Mouse (Mus musculus): Measurements from ENCODE around the gene Il9.
A peak's percentile ranks its signal among the peaks of the same experiment; 100 is the strongest.

The Il9 gene

DNA sequence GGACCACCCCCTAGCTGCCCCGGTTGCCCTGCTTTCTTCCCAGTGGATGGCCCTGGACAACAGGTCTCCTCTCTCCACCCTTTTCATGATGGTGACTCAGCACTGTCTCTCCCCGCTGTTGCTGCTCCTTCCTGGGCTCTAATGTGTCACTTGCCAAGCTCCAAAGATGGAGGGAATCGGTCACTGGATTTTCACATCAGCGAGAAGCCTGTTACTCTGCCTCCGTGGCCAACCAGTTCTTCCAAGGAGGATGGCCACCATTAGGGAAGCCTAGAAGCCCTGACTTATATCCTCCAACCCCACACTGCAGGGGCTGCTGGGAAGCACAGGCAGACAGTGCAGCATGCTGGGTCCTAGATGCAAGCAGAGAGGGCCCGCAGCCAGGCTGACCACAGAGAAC is 10.8 kb downstream of the Il9 start:
- DNase-seq (ENCODE audit: extremely low spot score), result no peak

DNA sequence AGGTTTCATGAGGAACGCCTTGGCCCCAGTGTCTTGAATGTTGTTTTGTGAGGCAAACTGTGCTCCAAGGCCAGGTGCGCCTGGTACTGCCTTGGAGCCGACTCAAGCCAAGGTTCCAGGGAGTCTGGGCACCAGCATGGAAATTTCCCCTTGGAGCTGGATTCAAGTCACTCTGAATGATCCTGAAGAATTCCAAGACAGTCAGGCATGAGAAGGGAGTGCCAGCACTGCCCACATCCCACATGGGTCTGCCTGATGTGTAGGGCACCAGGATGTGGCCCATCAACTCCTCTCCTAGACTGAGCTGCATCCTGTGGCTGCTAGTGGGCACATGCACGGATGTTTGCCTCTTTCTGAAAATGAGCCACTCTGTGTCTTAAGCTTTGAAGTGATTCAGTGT is 13.5 kb downstream of the Il9 start:
- no peak for DNase-seq (ENCODE audit: extremely low spot score)

DNA sequence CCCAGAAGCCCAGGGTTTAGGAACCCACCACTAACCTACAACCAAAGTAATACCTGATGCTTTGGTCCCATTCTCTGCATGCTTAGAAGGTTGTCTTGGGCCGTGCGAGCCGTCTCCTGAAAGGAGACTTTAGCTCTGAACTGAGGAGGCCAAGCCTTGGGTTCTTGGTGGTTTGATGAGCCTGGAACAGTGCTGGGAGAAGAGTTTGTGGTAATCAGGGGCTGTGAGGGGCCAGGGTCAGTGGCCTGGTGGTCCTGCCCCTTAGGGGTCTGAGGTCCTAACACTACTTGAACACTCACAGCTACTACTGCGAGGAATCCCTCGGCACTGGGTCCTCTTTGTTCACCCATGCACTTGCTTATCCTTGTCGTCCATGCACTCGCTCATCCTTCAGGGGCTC is 14.3 kb downstream of the Il9 start:
- no peak for DNase-seq (ENCODE audit: extremely low spot score)

DNA sequence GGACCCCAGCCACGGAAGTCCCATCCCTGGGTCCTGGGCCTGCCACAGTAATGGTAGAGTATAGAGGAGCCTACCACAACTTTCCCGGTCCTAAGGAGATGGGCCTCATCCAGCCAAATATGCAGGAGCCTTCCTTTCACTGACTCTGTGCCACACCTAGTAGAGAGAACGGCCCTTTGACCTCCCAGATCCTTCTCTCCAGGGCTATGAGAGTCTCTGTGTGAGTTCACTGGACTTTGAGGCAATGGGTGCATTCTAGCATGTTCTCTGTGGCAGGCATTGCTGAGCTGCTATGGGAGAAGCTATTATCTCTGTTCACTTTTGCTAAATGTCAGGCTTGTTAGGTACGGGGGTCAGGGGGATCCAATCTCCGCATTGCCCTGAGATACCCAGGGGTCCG is 18.3 kb downstream of the Il9 start:
- no peak for DNase-seq (ENCODE audit: extremely low spot score)

DNA sequence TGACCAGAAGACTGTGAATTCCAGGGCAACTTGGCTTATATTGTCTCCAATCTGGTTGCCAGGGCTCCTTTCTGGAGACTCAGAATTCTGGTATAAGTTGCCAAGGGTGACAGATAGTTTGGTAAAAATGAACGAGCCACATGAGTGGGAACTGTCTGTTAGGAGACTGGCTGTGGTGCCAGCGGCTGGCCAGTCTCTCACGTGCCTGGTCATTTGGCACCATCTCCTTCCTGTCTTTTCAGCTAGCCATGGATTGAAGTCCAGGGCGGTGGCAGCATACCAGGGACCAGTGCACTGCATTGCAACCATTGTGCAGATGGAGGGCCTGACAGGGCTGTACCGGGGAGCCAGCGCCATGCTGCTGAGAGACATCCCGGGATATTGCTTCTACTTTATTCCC is 18.8 kb downstream of the Il9 start:
- DNase-seq (ENCODE audit: extremely low spot score), result no peak

DNA sequence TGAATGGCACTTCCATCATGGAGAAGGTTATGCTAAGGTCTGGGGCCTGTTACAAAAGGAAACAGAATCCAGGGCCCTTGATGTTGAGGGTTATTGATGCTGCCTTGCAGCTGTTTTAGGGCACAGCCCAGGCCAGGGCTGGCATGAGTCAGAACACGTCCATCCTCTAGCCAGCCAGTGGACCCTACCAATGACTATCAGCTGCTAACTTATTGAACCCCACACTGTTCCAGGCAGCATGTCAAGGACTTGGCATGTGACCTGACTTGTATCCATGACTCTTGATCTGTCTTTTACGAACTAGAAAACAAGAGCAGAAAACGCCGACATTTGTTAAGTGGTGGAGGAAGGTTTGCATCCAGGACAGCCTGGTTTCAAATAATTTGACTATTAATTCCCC is 19.3 kb downstream of the Il9 start:
- no peak for DNase-seq (ENCODE audit: extremely low spot score)

DNA sequence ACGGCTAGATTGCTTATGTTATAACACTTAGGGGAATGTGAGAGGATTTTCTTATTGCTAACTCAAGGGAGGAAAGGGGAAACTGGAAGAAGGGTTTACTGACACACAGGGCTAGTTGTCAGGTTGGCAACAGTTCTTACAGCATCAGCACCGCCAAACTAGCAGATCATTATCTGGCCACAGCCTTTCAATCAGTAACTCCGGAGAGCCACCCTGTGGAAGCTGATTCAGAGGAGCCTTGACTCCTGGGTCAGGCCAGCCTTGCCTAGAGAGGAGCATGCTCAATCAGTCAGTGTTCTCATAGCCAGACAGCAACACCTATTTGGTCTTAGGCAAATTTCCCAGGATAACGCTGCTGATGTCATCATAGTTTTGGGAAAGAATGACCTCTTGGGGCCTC is 20.6 kb downstream of the Il9 start:
- no peak for DNase-seq (ENCODE audit: extremely low spot score)

DNA sequence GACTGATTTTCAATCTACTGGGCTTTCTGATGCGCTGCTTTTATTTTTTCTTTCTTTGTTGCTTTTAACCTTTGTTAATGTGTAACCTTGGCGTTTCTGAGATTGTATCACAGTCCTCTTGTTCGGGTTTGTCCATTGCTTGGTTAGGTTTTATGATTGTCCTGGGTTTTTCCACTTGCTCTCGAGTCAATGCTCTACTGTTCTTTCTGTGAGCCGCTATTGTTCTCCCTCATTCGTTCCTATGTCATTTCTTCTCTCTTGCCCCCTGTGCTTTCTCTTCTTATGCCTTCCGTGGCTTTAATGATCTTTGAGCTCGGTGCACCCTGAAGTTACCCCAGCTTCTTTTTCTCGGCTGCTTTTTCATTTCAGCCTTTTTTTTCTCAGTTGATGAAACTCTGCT is 24.0 kb downstream of the Il9 start:
- DNase-seq (ENCODE audit: extremely low spot score), result no peak

DNA sequence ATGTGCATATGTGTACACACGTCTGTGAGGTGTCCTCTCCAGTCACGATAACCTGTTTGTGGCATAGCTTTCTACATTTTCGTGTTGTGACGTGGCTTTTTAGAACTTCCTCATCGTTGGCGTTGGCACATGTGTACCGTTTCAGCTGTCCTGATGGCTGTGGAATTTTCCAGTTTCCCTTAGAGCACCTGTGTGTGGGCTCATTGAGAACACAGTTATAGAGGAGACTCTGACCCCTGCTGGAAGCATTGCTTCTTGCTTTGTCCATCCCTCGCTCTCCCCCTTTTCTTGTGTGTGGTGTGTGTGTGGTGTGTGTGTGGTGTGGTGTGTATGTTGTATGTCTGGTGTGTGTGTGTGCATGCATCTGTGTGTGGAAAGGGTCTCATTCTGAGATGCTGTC is 32.0 kb downstream of the Il9 start:
- no peak for DNase-seq (ENCODE audit: extremely low spot score)

DNA sequence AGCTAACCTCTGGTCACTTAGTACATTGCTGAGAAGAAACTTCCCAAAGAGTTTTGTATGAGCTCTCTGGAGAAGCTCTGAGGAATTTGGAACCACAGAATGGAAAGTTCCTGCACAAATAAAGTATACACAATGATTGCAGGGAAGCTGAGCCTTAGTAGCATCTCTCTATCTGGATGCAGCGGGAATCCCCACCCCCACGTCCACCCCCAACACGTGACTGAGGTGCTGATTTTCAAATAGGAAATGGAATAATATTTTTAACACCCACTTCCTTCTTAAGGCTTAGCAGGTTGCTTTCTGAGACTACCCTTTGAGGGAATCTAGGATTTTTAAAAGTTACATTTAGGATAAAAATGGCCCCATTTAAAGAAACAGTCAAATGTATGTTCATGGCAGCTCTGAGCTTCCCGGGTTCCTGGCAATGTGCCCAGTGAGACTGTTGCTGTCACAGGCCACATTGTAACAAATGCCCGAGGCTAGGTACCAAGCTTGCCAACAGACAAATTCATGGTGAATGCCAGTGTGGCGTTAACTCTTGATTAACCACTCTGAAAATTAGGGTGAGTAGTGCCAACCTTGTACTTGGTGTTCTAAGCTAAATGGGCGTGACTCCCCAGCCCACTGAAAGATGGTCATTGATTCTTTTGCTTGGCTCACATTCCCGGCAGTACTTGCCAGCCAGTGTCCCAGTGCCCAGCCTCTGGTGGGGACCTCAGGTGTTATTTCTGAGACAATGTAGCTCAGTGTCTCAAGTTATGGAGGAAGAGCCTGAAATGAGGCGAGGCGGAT is 32.6 kb downstream of the Il9 start:
- DNase-seq (ENCODE audit: extremely low spot score), result no peak

DNA sequence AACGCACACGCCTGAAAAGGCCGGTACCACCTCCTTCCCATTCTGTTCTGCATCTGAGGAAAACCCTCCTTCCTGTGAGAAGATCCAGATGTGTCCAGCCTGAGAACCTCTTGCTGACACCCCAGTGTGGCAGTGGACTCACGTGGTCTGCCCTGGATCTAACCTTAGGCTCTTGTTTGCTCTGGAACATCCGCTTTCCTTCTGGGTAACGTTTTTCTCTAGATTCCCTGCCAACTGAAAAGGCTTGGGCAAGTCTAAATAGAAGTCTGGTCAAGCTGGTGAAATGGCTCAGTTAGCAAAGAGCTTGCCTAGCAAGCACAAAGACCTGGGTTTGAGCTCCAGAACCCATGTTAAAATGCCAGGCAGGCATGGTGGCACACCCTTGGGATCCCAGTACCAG is 37.0 kb downstream of the Il9 start:
- no peak for DNase-seq (ENCODE audit: extremely low spot score)

DNA sequence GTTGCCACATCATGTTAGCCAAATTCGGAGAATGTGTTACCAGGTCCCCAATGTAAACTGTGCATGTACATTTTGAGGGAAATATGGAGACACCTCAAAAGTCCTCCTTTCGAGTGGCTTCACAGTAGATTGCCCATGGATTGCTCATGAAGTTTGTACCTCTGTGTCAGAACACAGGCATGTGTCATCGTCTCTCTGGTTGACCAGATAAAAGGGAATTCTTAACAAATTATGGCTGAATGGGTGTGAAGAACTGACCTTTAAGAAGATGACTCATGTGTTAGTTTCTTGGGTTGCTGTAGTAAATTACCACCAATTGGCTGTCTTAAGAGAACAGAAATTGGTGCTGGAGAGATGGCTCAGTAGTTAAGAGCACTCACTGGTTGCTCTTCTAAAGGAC is 37.9 kb downstream of the Il9 start:
- no peak for DNase-seq (ENCODE audit: extremely low spot score)

DNA sequence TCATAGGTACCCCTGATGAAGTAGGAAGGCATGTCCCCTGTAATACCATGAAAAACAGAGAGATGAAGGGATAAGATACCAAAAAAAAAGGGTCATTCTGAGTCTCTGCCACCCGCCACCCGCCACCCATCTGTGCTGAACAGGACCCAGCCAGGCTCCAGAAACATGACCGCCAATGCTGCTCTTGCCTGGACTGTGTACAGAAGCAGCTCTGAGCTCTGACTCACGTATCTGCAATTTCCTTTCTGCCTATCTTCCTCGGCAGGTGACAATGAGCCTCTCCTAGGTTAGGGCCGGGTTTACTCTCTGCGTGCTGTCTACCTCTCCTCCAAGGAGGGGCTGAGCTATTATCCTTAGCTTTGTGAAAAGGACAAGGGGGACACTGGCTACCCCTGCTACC is 38.6 kb downstream of the Il9 start:
- no peak for DNase-seq (ENCODE audit: extremely low spot score)

DNA sequence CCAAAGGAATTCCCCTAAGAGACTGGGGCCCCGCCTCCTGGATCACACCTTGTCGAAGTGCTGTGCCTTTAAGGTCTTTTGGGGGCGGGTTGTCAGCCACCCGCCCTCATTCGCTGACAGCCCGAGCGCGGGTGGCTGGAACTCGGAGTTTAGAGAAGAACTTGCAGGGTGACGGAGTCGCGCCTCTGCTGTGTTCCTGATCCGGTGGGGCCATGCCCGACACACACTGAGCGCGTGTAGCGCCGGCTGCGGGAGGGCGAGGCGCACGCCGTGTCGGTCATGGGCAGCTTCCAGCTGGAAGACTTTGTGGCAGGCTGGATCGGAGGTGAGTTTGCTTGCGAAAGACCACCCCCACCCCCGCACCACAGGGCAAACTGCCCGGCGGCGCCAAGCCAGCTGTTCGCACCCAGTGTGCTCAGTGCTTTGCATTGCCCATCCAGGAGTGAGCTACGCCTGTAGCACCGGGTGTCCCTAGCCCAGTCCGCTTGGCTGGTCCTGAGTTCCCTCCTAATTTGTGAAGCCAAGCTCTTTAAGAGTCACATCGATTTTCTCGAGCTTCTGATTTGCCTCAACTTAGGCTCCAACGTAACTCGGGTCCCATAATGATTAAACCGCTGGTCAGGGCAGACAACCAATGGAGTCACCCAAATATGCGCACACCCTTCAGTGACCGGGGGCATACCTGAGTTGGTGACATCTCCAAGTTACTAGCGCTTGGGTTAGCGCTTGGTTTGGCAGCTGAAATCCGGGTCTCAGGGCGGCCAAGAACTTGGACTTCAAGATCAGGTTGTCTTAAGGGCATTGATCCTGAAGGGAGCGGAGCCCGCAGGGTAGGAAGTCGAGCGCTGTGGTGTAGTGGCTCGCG is 43.6 kb downstream of the Il9 start, which contains the start of gene Slc25a48:
Gene Slc25a48, plus strand, starts transcription at position 145 of the 865 bp plus-strand sequence.
- DNase-seq (ENCODE audit: extremely low spot score), result peak; percentile 28

DNA sequence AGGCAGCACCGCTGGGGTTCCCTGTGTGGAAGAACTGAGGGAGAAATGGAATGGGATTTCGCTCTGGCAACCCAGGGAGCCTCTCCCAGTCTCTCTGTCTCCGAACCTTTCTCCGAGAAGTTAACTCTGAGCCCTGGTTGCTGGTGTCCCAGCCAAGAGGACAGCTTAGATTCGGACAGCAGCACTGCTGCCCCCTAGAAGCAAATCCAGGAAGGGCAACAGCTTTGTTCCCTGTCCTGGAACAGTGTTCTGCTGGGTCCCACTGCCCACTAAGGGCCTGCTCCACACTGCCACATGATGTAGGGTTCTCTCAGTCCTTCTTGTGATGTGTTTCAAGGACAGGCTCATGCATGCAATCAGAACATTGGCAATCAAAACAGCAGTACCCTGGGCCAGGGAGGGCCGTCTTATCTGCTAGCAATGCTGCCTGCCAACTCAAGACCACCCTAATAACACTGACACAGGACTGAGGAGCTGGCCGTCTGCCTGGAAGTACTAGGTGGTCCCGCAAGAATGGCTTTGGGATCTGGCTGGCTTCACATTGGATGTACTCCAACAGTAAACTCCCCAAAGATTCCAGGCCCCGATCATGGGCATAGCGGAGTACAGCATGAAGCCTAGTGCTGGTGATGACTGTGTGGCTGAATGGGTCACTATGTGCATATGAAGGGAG is 46.3 kb downstream of the Il9 start:
- no peak for DNase-seq (ENCODE audit: extremely low spot score)

DNA sequence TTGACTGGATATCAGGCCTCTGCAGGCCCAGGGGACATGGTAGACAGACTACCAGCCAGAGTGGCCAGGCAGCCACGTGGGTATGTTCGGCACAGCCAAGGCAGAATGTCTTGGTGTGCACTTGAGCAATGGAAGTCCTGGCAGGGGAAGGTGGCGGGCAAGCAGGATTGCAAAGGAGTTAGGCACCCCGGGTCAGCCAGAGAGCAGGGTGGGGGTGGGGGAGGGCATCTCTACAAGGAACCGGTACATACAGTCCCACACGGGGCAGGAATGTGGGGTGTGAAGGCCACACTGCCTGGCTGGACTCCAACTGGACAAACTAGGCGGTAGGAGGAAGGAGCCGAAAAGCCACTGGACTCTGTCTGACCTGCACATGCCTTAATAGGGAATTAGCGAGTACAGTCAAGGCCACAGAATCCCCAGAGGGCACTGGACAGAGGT is 47.7 kb downstream of the Il9 start:
- DNase-seq (ENCODE audit: extremely low spot score), result no peak

DNA sequence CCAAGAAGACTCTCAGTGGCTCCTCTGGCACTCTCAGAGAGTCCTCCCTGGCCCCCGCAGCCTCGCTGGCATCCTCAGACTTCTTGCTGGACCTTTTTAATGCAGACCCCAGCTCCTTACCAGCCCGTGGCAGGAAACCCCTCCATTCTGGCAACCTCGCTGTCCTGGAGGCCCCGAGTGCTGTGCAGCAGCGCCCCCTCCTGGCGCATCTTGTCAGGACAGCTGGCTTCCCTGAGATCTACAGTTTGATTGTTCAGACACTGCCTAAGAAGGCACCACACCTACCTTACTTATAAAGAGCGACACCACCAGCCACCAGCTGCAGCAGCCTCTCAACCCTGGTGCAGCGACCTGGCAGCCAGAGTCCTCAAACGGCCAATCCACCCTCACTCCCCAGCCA is 48.6 kb downstream of the Il9 start:
- peak; percentile 89 for DNase-seq (ENCODE audit: extremely low spot score)

DNA sequence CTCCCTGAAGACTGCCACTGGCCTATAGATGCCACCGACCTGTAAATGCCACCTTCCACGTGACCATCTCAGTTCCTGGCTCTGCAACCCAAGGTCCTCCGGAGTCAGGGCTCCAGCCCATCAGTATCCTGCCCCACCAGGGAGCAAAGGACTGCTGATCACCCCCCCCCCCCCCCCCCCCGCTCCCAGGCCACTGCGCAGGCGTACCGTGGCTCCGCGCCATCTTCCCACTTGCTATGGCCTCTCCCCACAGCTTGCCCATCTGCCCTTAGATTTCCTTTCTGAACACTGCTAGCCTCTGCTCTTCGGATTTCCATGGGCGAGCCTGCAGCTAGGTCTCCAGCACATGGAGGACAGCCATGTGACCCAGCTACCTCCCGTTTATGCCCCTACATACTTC is 49.5 kb downstream of the Il9 start:
- DNase-seq (ENCODE audit: extremely low spot score), result no peak
